Mouse (Mus musculus) brain, embryonic 14.5 days (tissue): ENCODE measurements around the gene Bach2.

ENCODE experiments used
- CTCF ChIP-seq: fragments of 200-500 bp; IDR thresholded peaks from 2 replicates; pipeline ENCODE4 v1.5.1; 2012; ENCODE audit warnings: inconsistent platforms, mild to moderate bottlenecking, moderate library complexity, borderline replicate concordance; ENCODE audit not compliant: insufficient read depth, insufficient read length; ENCODE audit errors: extremely low read depth
- POLR2A ChIP-seq: fragments of 200-500 bp; IDR thresholded peaks from 2 replicates; pipeline ENCODE4 v1.6.1; 2012; ENCODE audit warnings: mild to moderate bottlenecking, inconsistent platforms, borderline replicate concordance; ENCODE audit not compliant: poor library complexity, insufficient read depth, insufficient read length, severe bottlenecking; ENCODE audit errors: extremely low read depth

GRCm38 (mm10) chr4:32227970-32228557, 10.5 kb upstream of the Bach2 start:
- TF ChIP-seq CTCF (no peak), POLR2A (no peak)
